8 mouse cellular contexts compared by ENCODE assay signal in the genomic region with DNA sequence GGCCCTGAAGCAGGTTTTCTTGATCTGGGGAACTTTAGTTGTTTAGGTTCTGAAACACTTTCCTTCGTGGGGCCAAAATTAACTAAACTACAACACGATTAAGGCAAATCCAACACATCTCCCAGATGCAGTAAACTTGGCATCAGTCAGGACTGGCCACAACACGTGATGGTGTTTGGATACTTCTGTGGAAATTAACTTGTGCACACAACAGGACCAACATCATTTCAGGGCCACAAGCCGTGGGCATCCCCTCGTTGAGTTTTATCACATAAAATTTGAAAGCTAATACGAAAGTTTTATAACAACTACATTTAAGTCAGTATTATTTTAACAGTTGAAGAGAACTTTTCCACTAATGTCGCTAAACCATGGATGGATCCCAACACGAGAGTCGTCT. TPM values are rescaled to one million over a fixed set of nuclear protein-coding genes. Genes with fewer than 3 reads are reported as not detected.
A peak's percentile ranks its signal among the peaks of the same experiment; 100 is the strongest.
DNase-seq lines count a peak whose midpoint lies in the region; ATAC-seq and TF ChIP-seq lines count a peak whose summit lies in the region.

No protein-coding gene starts in this region.

- DNase-seq in lung, postnatal 0 days (ENCODE audit: low spot score): no peak
- DNase-seq in lung, adult 18-20 months: no peak
- DNase-seq in limb, embryonic 11.5 days (ENCODE audit: low spot score): no peak
- DNase-seq in gastrocnemius, adult 8-10 months (ENCODE audit: low spot score in 2 of 2): no peak
- no peak for DNase-seq in left cerebral cortex, adult 11 months (ENCODE audit: low spot score)

- peaks cover 4% of the 10 kb centered on the region; the same call in 1 of the 2 replicates for H3K4me1 ChIP-seq in lung, postnatal 0 days (ENCODE audit: insufficient read depth, low read depth, low read length)
- H3K4me1 ChIP-seq in embryonic fibroblast, embryonic 13.5 days (ENCODE audit: control insufficient read depth, insufficient read depth, low read length): peaks cover 11% of the 10 kb centered on the region
- 0 out of 2 replicates have a peak, but pooled peaks cover 3% of the 10 kb centered on the region for H3K4me1 ChIP-seq in limb, embryonic 11.5 days (ENCODE audit: control insufficient read depth, insufficient read depth, low read length)
- peaks cover 5% of the 10 kb centered on the region; the same call in 1 of the 2 replicates for H3K4me1 ChIP-seq in olfactory bulb, adult 2 months (ENCODE audit: control insufficient read depth, insufficient read depth, low read length)

- H3K27me3 ChIP-seq in lung, postnatal 0 days (replicated peaks; ENCODE audit: insufficient read depth, low read length): no peaks in the 10 kb centered on the region
- H3K27me3 ChIP-seq in limb, embryonic 11.5 days (ENCODE audit: control insufficient read depth, insufficient read depth, low read length): no peaks in the 10 kb centered on the region

- no peak for ATAC-seq in lung, postnatal 0 days
- ATAC-seq in limb, embryonic 11.5 days (ENCODE audit: insufficient number of reproducible peaks, low FRiP score, low TSS enrichment, low read depth): no peak
- no peak for ATAC-seq in activated CD4-positive, CD25-positive, alpha-beta regulatory T cell, adult 4 months

- 21% methylated on average over 9 of the region's 9 CpGs for WGBS in lung, postnatal 0 days
- 42% methylated on average over 9 of the region's 9 CpGs for WGBS in limb, embryonic 11.5 days
- 15% methylated on average over 9 of the region's 9 CpGs for WGBS in olfactory bulb, adult 2 months

- peak overlapping the region; percentile 66 for H3K4me2 ChIP-seq in lung, postnatal 0 days (replicated peaks; ENCODE audit: low read depth, low read length)
- peak overlapping the region; percentile 67 for H3K4me2 ChIP-seq in limb, embryonic 11.5 days (ENCODE audit: low read depth, severe bottlenecking)

- H3K4me3 ChIP-seq in lung, postnatal 0 days (ENCODE audit: low read depth, low read length): peak overlapping the region; percentile 98
- peak overlapping the region; percentile 94 for H3K4me3 ChIP-seq in embryonic fibroblast, embryonic 13.5 days (ENCODE audit: insufficient read depth, low read length)
- H3K4me3 ChIP-seq in limb, embryonic 11.5 days (ENCODE audit: low read depth, low read length): peak overlapping the region; percentile 84
- peak overlapping the region; percentile 70 for H3K4me3 ChIP-seq in olfactory bulb, adult 2 months (ENCODE audit: insufficient read depth, low read depth, low read length)

- no peaks in the 10 kb centered on the region for H3K36me3 ChIP-seq in lung, postnatal 0 days (ENCODE audit: insufficient read depth, low read length)
- H3K36me3 ChIP-seq in limb, embryonic 11.5 days (ENCODE audit: control insufficient read depth, insufficient read depth, low read length): no peaks in the 10 kb centered on the region; the same call in 1 of the 2 replicates

- H3K9me3 ChIP-seq in lung, postnatal 0 days (ENCODE audit: low read length): no peaks in the 10 kb centered on the region
- no peaks in the 10 kb centered on the region for H3K9me3 ChIP-seq in limb, embryonic 11.5 days (ENCODE audit: control insufficient read depth, low read length)

- H3K9ac ChIP-seq in lung, postnatal 0 days (replicated peaks; ENCODE audit: low read depth): peak overlapping the region; percentile 97
- H3K9ac ChIP-seq in limb, embryonic 11.5 days (ENCODE audit: low read length): peak overlapping the region; percentile 98

- TF ChIP-seq EP300 in lung, postnatal 0 days (IDR thresholded peaks at IDR 0.05): no peak

- peak overlapping the region; percentile 99 for H3K27ac ChIP-seq in lung, postnatal 0 days (ENCODE audit: low read length)
- H3K27ac ChIP-seq in embryonic fibroblast, embryonic 13.5 days (ENCODE audit: insufficient read depth, low read length): peak overlapping the region; percentile 68; the same call in 1 of the 2 replicates
- peak overlapping the region; percentile 100; the same call in 1 of the 2 replicates for H3K27ac ChIP-seq in limb, embryonic 11.5 days (replicated peaks; ENCODE audit: low read depth, low read length)
- no peak overlapping the region for H3K27ac ChIP-seq in olfactory bulb, adult 2 months (ENCODE audit: insufficient read depth, low read depth, low read length)

- no peak for TF ChIP-seq POLR2A in embryonic fibroblast, embryonic 13.5 days (IDR thresholded peaks at IDR 0.05; ENCODE audit: low read depth, low read length)
- no peak for TF ChIP-seq POLR2A in olfactory bulb, adult 2 months (IDR thresholded peaks at IDR 0.05; ENCODE audit: insufficient read depth, low read depth, low read length)

- no peak for TF ChIP-seq CTCF in lung, postnatal 0 days (IDR thresholded peaks at IDR 0.05)
- TF ChIP-seq CTCF in embryonic fibroblast, embryonic 13.5 days (IDR thresholded peaks at IDR 0.05; ENCODE audit: borderline replicate concordance, insufficient read depth, low read length): no peak
- no peak for TF ChIP-seq CTCF in olfactory bulb, adult 2 months (IDR thresholded peaks at IDR 0.05; ENCODE audit: insufficient read depth, low read depth, low read length)

RNA-seq across cellular contexts. Expression of a gene that starts 1.9 kb away (rescaled TPM):
- 57.2 and 60.9 TPM in 2 replicates for polyA plus RNA-seq in lung, postnatal 0 days (2015; fragmentation: Nextera tagmentation; extraction: Ambion mirVana)
- polyA plus RNA-seq in embryonic fibroblast, embryonic 13.5 days (2011; ENCODE audit: insufficient read length, low read depth, missing spikeins): 52.3 and 53.7 TPM in 2 replicates
- polyA plus RNA-seq in limb, embryonic 11.5 days (2014; fragmentation: Nextera tagmentation; extraction: Ambion mirVana): 84.6 and 90.7 TPM in 2 replicates
- polyA plus RNA-seq in olfactory bulb, adult 2 months (2012; ENCODE audit: insufficient read depth, insufficient read length, low replicate concordance, missing spikeins): 306 TPM in 1 of 2 replicates, not detected in the other
- 10 to 100 TPM; 46.7 to 56.8 (median 48.4) TPM for total RNA-seq in gastrocnemius, adult 8-10 months (2022)
- 10 to 100 TPM; 30.0 to 36.1 TPM for polyA plus RNA-seq in activated CD4-positive, CD25-positive, alpha-beta regulatory T cell, adult 4 months (2017; shearing (Covaris generic))
